Mouse (Mus musculus) heart, postnatal 4 days (tissue): ENCODE measurements around the gene Vmn2r44. TPM values are rescaled to one million over a fixed set of nuclear protein-coding genes. Genes with fewer than 3 reads are reported as not detected.
"Not testable (repeated sequence)": the region's sequence is repeated elsewhere in the genome, so short reads cannot be mapped to it uniquely, and the experiment has no call there.

Experiments
- DNase-seq: peaks from one replicate; pipeline ENCODE4 v3.0.0; 2021
- total RNA-seq, 2 experiments: library from RNA; stranded (reverse); gene quantifications; 2 replicates each; pipeline ENCODE4 v1.2.3; 2021

Gene Vmn2r44
- not detected for total RNA-seq

DNA sequence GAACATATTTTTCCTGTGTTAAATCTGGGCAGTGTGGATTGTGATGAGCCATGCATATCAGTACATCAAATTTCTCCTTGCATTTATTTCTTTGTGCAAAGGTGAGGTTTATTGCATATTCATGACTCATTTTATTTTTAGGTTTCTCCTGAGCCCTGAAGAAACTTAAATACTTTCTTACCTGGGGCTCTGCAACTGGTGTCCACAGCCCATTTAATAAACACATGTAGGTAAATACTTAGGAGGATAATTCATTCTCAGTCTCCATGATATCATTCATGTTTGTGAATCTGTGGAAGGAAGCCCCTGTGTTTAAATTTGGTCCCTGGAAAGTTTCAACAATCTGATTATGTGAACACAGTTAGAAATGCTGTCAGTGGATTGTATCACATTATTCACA is at the start of gene Vmn2r44:
Gene Vmn2r44, minus strand, starts transcription at position 101 of the 400 bp plus-strand sequence.
- not testable (repeated sequence) for DNase-seq

DNA sequence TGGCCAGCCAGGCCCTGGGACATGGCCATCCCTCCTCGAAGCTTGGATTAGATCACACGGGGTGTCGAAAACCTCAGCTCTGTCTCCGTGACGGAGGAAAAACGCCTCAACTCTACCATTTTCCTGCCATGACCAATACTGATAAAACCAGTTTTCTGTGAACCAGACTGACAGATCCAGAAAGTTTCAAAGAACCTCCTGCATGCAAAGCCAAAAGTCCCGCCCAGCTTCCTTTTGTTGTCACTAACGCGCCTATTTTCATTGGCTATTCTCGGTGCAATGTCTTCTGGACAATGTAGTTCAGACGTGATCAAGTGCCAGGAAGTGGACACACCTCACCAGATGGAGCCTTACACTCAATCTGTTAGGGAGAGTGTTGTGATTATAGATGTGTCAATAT is 25.3 kb downstream of the Vmn2r44 start:
- DNase-seq, result peak; percentile 4

Other genes starting within 250 kb of the Vmn2r44 start
- gene Vmn2r41, start 221.7 kb downstream of the Vmn2r44 start, total RNA-seq, result not detected
- not detected for gene Vmn2r42, start 183.0 kb downstream of the Vmn2r44 start, total RNA-seq
- not detected for gene Vmn2r43, start 122.7 kb downstream of the Vmn2r44 start, total RNA-seq
- not detected for gene Vmn2r45, start 105.7 kb upstream of the Vmn2r44 start, total RNA-seq